Mouse (Mus musculus) yolk sac, embryonic 10.5 days (tissue): Measurements from ENCODE around the gene Hist1h1t.

Experiments
- DNase-seq: peaks from one replicate; pipeline ENCODE4 v3.0.0-alpha.2; 2017; ENCODE audit warnings: low spot score

Hist1h1t gene

GRCm38 (mm10) chr13:23737091-23737490 lies 41.5 kb downstream of the Hist1h1t start:
- DNase-seq, result no peak

- DNase-seq, result peak; percentile 36
These were observed 42.4 kb downstream of the Hist1h1t start for GRCm38 (mm10) chr13:23738041-23738440.

DNA sequence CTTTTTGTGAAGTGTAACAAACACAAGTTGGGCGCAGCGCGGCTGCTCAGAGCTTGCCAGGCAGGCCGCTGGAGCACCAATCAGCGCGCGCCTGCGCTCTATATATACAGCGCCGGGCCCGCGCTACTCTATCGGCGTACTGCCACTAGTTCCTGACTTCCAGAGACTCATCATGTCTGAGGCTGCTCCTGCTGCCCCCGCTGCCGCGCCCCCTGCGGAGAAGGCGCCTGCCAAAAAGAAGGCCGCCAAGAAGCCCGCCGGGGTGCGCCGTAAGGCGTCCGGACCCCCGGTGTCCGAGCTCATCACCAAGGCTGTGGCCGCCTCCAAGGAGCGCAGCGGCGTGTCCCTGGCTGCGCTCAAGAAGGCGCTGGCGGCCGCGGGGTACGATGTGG lies 43.1 kb downstream of the Hist1h1t start, which contains the start of gene Hist1h1c:
TSS of gene Hist1h1c (plus strand) at position 132 of the 392 bp plus-strand sequence.
- DNase-seq, result peak; percentile 97

- DNase-seq, result peak; percentile 97
These were observed 43.7 kb downstream of the Hist1h1t start for GRCm38 (mm10) chr13:23739069-23739921.

DNA sequence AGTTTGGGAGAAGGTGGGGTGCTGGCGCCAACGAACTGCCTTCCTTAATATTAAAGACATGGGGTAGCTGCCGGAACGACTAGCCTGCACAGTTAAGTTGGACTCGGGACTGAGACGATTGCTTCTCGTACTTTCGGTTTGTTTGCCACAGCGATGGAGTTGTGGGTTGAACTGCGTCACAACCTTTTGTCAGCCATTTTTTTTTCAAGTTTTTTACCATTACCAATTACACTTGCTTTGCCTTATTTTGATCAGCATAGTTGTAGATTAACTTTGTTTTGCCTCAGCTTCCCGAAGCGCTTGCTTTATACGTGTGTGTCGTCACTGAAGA lies 44.3 kb downstream of the Hist1h1t start:
- DNase-seq, result no peak

DNA sequence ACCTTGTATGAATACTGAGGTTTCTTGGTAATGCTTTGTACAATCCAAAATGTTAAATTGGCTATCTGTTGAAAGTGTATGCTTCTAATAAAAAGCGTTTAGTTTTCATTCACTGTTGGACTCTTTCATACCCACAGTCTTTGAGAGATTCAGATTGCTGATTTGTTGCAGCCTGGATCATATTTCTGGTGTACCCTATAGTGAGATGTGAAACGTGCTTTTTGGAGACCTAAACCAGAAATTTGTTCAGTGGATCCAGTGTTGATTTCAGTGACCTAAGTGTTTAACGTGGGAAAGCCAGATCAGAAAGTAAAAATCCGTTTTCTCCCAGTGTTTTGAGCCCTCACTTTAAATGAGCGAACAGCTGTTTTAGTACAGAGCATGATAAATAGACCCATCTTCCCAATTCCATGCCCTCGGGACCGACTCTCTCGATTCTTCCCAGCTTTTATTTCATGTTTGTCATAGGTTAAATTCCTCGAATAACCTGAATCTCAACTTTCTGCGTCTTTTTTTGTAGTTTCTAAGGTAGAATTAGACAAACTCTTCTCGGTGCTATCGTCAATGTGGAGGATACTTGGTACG lies 44.7 kb downstream of the Hist1h1t start:
- peak; percentile 41 for DNase-seq

GRCm38 (mm10) chr13:23740910-23741309 lies 45.3 kb downstream of the Hist1h1t start:
- no peak for DNase-seq

DNA sequence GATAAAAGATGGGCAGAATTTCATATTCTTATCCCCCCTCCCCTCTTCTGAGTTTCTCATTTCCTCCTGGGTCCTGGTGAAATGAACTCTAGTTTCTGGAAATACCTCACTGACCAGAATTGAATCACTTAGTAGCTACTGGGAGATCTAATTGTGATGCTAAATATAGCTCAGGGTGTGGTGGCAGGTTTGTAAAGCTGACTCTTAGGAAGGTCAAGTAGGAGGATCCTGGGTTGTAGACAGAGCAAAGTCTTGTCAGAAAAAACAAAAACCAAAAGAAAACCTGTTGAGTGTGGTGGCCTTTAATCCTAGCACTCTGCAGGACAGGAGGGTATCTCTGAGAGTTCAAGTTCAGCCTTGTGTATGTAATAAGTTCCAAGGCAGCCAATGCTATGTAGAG lies 46.4 kb downstream of the Hist1h1t start:
- DNase-seq, result no peak

DNA sequence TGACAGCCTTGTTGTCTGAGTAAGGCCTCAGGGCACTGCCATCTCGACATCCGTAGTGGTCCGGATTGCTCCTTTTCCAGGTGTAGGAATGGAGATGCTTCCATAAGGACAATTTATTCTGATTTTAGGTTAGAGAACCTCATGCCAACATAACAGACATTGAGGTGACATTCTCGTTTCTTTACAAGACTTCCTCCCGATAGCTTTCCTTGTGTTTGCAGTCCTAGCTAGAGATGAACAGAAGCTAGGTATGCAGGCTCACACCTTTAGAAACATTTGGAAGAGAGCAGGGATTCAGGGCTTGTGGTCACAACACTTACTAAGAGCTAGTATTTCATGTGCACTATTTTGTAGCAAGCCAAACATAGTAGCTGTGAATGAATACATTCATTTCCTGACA lies 47.6 kb downstream of the Hist1h1t start:
- no peak for DNase-seq

DNA sequence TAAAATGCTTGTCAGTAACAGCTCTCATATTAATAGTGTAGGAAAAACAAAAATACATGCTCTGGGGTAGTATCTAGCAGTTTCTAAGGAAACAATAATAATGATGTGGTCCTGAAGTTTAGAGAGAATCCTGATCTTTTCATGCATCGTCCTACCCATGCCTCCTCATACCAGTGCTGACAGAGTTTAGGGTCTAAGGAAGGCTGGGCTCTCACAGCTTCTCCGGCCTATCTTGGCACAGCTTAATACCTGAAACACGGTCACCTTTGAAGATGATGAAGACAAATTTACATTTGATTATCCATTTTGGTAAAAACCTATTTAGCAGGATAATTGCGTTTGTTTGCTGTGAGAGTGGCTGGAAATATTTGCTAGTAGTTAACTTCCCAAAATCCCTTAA lies 48.3 kb downstream of the Hist1h1t start:
- no peak for DNase-seq

DNA sequence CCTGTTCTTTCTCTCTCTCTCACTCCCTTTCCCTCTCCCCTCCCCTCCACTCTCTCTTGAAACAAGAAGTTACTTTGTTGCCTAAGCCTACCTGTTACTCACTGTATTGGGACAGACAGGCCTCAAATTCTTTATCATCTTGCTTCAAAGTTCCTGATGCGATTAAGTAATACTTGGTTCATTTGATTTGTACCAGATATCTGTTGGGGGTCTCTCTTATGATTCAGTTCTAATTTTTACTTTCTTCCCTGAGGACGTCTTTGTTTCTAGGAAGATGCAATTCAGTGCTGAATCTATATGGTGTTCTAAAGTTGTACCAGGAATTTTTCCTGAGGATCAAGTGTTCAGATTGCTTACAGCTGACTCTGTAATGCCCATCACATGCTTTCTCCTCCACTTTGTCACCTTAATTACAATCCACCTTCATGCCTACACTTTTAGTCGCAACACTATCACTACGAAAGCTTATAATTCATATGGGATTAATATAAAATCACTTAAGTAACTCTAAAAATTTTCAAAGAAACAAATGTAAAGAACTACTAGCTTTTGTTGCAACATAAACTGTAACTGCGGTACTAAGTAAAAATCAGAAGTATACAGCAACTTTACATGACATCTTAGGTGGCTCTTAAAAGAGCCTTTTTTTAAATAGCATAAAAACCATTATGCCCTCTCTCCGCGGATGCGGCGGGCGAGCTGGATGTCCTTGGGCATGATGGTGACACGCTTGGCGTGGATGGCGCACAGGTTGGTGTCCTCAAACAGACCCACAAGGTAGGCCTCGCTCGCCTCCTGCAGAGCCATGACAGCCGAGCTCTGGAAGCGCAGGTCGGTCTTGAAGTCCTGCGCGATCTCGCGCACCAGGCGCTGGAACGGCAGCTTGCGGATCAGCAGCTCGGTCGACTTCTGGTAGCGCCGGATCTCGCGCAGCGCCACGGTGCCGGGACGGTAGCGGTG lies 49.1 kb downstream of the Hist1h1t start:
- DNase-seq, result peak; percentile 47

DNA sequence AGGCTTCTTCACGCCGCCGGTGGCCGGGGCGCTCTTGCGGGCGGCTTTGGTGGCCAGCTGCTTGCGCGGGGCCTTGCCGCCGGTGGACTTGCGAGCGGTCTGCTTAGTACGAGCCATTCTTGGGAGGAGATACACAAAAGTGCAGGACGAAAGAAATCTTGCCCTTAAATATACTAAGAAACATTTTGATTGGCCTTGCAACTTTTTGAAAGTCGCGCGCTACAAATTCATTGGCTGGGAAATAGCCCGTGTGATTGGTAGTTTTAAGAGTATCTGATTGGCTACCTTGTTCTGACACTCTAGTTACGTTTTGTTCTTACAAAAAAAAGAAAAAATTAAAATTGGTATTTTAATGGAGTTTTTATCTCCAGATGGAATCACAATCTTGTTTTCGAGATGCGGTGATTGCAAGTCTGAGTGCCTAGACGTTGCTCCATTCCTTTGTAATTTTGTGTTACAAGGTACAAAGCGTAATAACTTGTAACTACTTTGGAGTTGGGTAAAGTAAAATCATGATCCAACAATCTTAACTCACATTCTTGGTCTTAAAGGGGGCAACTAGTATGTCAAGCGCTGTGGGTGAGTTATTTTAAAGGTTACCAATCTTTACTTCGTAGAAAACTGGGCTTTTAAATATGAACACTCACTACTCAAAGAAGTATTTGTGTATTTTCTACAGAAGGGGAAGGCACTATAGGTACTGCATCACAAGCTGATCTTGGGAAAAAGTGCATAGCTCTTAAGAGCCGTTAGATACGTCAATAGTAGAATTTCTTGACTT lies 50.0 kb downstream of the Hist1h1t start, which contains the start of gene Hist1h3c:
TSS of gene Hist1h3c (minus strand) at position 222 of the 781 bp plus-strand sequence.
- peak; percentile 93 for DNase-seq
